Mouse (Mus musculus) CH12.LX (cell line): ENCODE data around the gene Gpld1. TPM values are rescaled to one million over a fixed set of nuclear protein-coding genes. Genes with fewer than 3 reads are reported as not detected.

Source experiments
- DNase-seq: peaks from one replicate; pipeline ENCODE4 v3.0.0-alpha.2; 2013; ENCODE audit errors: extremely low read depth
- H3K27ac ChIP-seq: 2 replicates; pipeline ENCODE4 v1.5.1; 2012; ENCODE audit warnings: low read depth, mild to moderate bottlenecking, control low read depth, moderate library complexity; ENCODE audit not compliant: insufficient read depth
- H3K27me3 ChIP-seq: replicated peaks from 2 replicates; pipeline ENCODE3; 2012; ENCODE audit warnings: inconsistent platforms
- H3K36me3 ChIP-seq, 2 experiments: replicated peaks in 1 of 2; 2 replicates each; pipeline versions ENCODE3 to v1.6.1; 2012; ENCODE audit warnings: inconsistent platforms in 1 of 2, low read length in 1 of 2, mild to moderate bottlenecking in 1 of 2, mixed read lengths in 1 of 2, moderate library complexity in 1 of 2; ENCODE audit not compliant: control insufficient read depth in 1 of 2, insufficient read depth in 1 of 2
- H3K4me1 ChIP-seq, 2 experiments: 2 replicates each; pipeline ENCODE4 v1.6.1; 2012; ENCODE audit warnings: inconsistent platforms in 1 of 2, moderate library complexity in 1 of 2; ENCODE audit not compliant: insufficient read depth in 2 of 2, control insufficient read depth in 1 of 2
- H3K4me2 ChIP-seq: 2 replicates; pipeline ENCODE4 v1.6.1; 2012; ENCODE audit warnings: low read depth, mild to moderate bottlenecking, control low read depth; ENCODE audit not compliant: poor library complexity, insufficient read depth, severe bottlenecking
- H3K4me3 ChIP-seq, 3 experiments: fragments of 150-350 bp in 1 of 3; sonication (generic) in 1 of 3; replicated peaks in 1 of 3; 2 replicates each; pipeline versions ENCODE3 to v1.5.1; 2011 to 2012; ENCODE audit warnings: low read depth in 2 of 3, low read length in 2 of 3, mild to moderate bottlenecking in 2 of 3, moderate library complexity in 2 of 3, control low read depth in 1 of 3, improper control_type of control experiment in 1 of 3, inconsistent platforms in 1 of 3, mixed read lengths in 1 of 3; ENCODE audit not compliant: poor library complexity in 1 of 3
- H3K79me2 ChIP-seq: replicated peaks from 2 replicates; pipeline ENCODE4 v1.6.1; 2012; ENCODE audit warnings: mild to moderate bottlenecking, moderate library complexity; ENCODE audit not compliant: control insufficient read depth, poor library complexity, insufficient read depth, severe bottlenecking; ENCODE audit errors: extremely low read depth
- H3K9ac ChIP-seq: 2 replicates; pipeline ENCODE4 v1.6.1; 2012; ENCODE audit warnings: low read depth, mild to moderate bottlenecking, control low read depth, moderate library complexity; ENCODE audit not compliant: insufficient read depth
- H3K9me3 ChIP-seq: replicated peaks from 2 replicates; pipeline ENCODE3; 2012; ENCODE audit warnings: low read length, inconsistent platforms, mixed read lengths
- CHD2 ChIP-seq: IDR thresholded peaks from 2 replicates; pipeline ENCODE4 v1.6.1; 2011; ENCODE audit warnings: low read length, improper control_type of control experiment
- EP300 ChIP-seq: IDR thresholded peaks from 2 replicates; pipeline ENCODE4 v1.6.1; 2011; ENCODE audit warnings: low read length, improper control_type of control experiment
- JUND ChIP-seq: conservative IDR thresholded peaks from 2 replicates; pipeline ENCODE4 v1.6.1; 2011; ENCODE audit warnings: low read depth, low read length, improper control_type of control experiment
- KAT2A ChIP-seq: IDR thresholded peaks from 2 replicates; pipeline ENCODE4 v1.6.1; 2012; ENCODE audit warnings: low read length, improper control_type of control experiment, inconsistent platforms; ENCODE audit not compliant: insufficient replicate concordance
- MAX ChIP-seq: IDR thresholded peaks from 2 replicates; pipeline ENCODE4 v1.6.1; 2011; ENCODE audit warnings: low read length, improper control_type of control experiment
- MEF2A ChIP-seq: IDR thresholded peaks from 2 replicates; pipeline ENCODE4 v1.6.1; 2014; ENCODE audit warnings: low read depth, mild to moderate bottlenecking, inconsistent platforms, low read length, improper control_type of control experiment, borderline replicate concordance
- NRF1 ChIP-seq: IDR thresholded peaks from 2 replicates; pipeline ENCODE4 v1.6.1; 2014; ENCODE audit warnings: low read depth, mild to moderate bottlenecking, inconsistent platforms, low read length, improper control_type of control experiment, moderate library complexity
- PAX5 ChIP-seq: IDR thresholded peaks from 2 replicates; pipeline ENCODE4 v1.6.1; 2012; ENCODE audit warnings: low read length, inconsistent platforms, mixed read lengths
- POLR2A ChIP-seq: IDR thresholded peaks from 2 replicates; pipeline ENCODE4 v1.6.1; 2011; ENCODE audit warnings: low read depth, mild to moderate bottlenecking, improper control_type of control experiment, low read length
- POLR2AphosphoS2 ChIP-seq: IDR thresholded peaks from 2 replicates; pipeline ENCODE4 v1.6.1; 2011; ENCODE audit warnings: low read depth, low read length, improper control_type of control experiment
- RCOR1 ChIP-seq: conservative IDR thresholded peaks from 2 replicates; pipeline ENCODE4 v1.6.1; 2012; ENCODE audit warnings: low read depth, mild to moderate bottlenecking, inconsistent platforms, low read length, improper control_type of control experiment
- SIN3A ChIP-seq: IDR thresholded peaks from 2 replicates; pipeline ENCODE4 v1.6.1; 2012; ENCODE audit warnings: low read length, improper control_type of control experiment, inconsistent platforms
- TBP ChIP-seq: conservative IDR thresholded peaks from 2 replicates; pipeline ENCODE4 v1.6.1; 2011; ENCODE audit warnings: low read depth, low read length, improper control_type of control experiment
- TCF12 ChIP-seq: IDR thresholded peaks from 2 replicates; pipeline ENCODE4 v1.6.1; 2014; ENCODE audit warnings: low read depth, mild to moderate bottlenecking, inconsistent platforms, low read length, improper control_type of control experiment
- UBTF ChIP-seq: IDR thresholded peaks from 2 replicates; pipeline ENCODE4 v1.6.1; 2012; ENCODE audit warnings: low read depth, mild to moderate bottlenecking, inconsistent platforms, low read length, improper control_type of control experiment, moderate library complexity
- USF1 ChIP-seq: IDR thresholded peaks from 2 replicates; pipeline ENCODE4 v1.6.1; 2014; ENCODE audit warnings: low read depth, mild to moderate bottlenecking, inconsistent platforms, low read length, improper control_type of control experiment
- USF2 ChIP-seq: conservative IDR thresholded peaks from 2 replicates; pipeline ENCODE4 v1.6.1; 2011; ENCODE audit warnings: low read depth, low read length, improper control_type of control experiment
- ZC3H11A ChIP-seq: IDR thresholded peaks from 2 replicates; pipeline ENCODE4 v1.6.1; 2012; ENCODE audit warnings: low read depth, mild to moderate bottlenecking, inconsistent platforms, low read length, improper control_type of control experiment
- ZMIZ1 ChIP-seq: IDR thresholded peaks from 2 replicates; pipeline ENCODE4 v1.6.1; 2012; ENCODE audit warnings: low read depth, mild to moderate bottlenecking, inconsistent platforms, low read length, improper control_type of control experiment
- dilution Hi-C: fragments of 300-500 bp; cut with MboI; formaldehyde crosslinking; loops from 2 replicates; pipeline ENCODE4 v1.14.3; 2020; ENCODE audit warnings: low sequenced_read_pairs; ENCODE audit not compliant: extremely low pct_unique_long_range_greater_than_20kb, extremely low pct_ligation_motif_present
- in situ Hi-C: fragments of 300-500 bp; cut with MboI; formaldehyde crosslinking; loops from 3 replicates; pipeline ENCODE4 v1.14.3; 2019; ENCODE audit warnings: low sequenced_read_pairs, low pct_ligation_motif_present, low pct_unique_long_range_greater_than_20kb, mixed read lengths
- polyA plus RNA-seq: library from polyadenylated mRNA; unstranded; fragments of >175 nt; gene quantifications from 2 replicates; pipeline ENCODE4 v1.2.1, GENCODE M21; 2012; ENCODE audit warnings: low read depth; ENCODE audit not compliant: insufficient read length
- total RNA-seq, 2 experiments: library from RNA; depleted of rRNA; stranded (reverse); fragments of 300-350 nt in 1 of 2; fragments of >200 nt in 1 of 2; gene quantifications; 2 replicates each; pipeline ENCODE4 v1.2.3; 2012 to 2014

The Gpld1 gene
- total and polyA plus RNA-seq, 3 experiments: 0.23 to 1.4 (median 0.30) TPM

- TF ChIP-seq UBTF: no peak
- no peak overlapping the region for H3K4me3 ChIP-seq
- no peak overlapping the region for H3K27ac ChIP-seq
- no peaks in the 10 kb centered on the region for H3K36me3 ChIP-seq
- H3K4me1 ChIP-seq: peaks cover 3 to 8% of the 10 kb centered on the region in 2 experiments; a peak in 3 of 4 replicates
- H3K9me3 ChIP-seq: no peaks in the 10 kb centered on the region
- no peaks in the 10 kb centered on the region for H3K27me3 ChIP-seq
- in situ Hi-C loops: no loop called here
- no peak overlapping the region for H3K9ac ChIP-seq
- dilution Hi-C loops: no loop called here
- DNase-seq: no peak
- no peak overlapping the region for H3K4me2 ChIP-seq
- no peaks in the 10 kb centered on the region for H3K79me2 ChIP-seq
These were observed 12.5 kb downstream of the Gpld1 start for GRCm38 (mm10) chr13:24955500-24955899.

- no peak overlapping the region for H3K9ac ChIP-seq
These were observed 15.7 kb downstream of the Gpld1 start for GRCm38 (mm10) chr13:24958671-24959070.

GRCm38 (mm10) chr13:24960084-24960483 lies 17.1 kb downstream of the Gpld1 start:
- Histone ChIP-seq H3K27ac (no peak overlapping the region), H3K9me3 (no peaks in the 10 kb centered on the region), H3K27me3 (no peaks in the 10 kb centered on the region), H3K4me2 (no peak overlapping the region), H3K79me2 (no peaks in the 10 kb centered on the region), H3K36me3 (no peaks in the 10 kb centered on the region), H3K4me1 (peaks cover 3 to 17% of the 10 kb centered on the region in 2 experiments), H3K9ac (no peak overlapping the region), H3K4me3 (no peak overlapping the region)
- in situ Hi-C loops (no loop called here), dilution Hi-C loops (no loop called here)
- DNase-seq: no peak
- TF ChIP-seq EP300: no peak
- TF ChIP-seq MAX: no peak
- TF ChIP-seq MEF2A: no peak
- no peak for TF ChIP-seq ZC3H11A
- TF ChIP-seq SIN3A: no peak
- no peak for TF ChIP-seq NRF1
- TF ChIP-seq POLR2A: no peak
- no peak for TF ChIP-seq TBP
- TF ChIP-seq KAT2A: no peak
- no peak for TF ChIP-seq RCOR1
- TF ChIP-seq USF2: no peak
- TF ChIP-seq POLR2AphosphoS2: no peak

More at GRCm38 (mm10) chr13:24958671-24959070, 15.7 kb downstream of the Gpld1 start:
- H3K4me3 ChIP-seq: no peak overlapping the region
- no peak for DNase-seq
- TF ChIP-seq TCF12 (no peak), ZMIZ1 (no peak), USF1 (no peak), JUND (no peak), TBP (no peak), RCOR1 (no peak), PAX5 (no peak), NRF1 (no peak), MAX (no peak), CHD2 (no peak)
- no peaks in the 10 kb centered on the region for H3K27me3 ChIP-seq
- no peak overlapping the region for H3K27ac ChIP-seq
- H3K4me2 ChIP-seq: no peak overlapping the region
- dilution Hi-C loops (no loop called here), in situ Hi-C loops (no loop called here)
- peaks cover 2 to 12% of the 10 kb centered on the region in 2 experiments; a peak in 2 of 4 replicates for H3K4me1 ChIP-seq
- H3K79me2 ChIP-seq: no peaks in the 10 kb centered on the region
- H3K36me3 ChIP-seq: no peaks in the 10 kb centered on the region
- no peaks in the 10 kb centered on the region for H3K9me3 ChIP-seq
